Mouse (Mus musculus) gastrocnemius, postnatal 25 days (tissue): ENCODE measurements around the gene Cyp4f13. TPM values are rescaled to one million over a fixed set of nuclear protein-coding genes. Genes with fewer than 3 reads are reported as not detected.

Experiments used
- DNase-seq: peaks from one replicate; pipeline ENCODE4 v3.0.0; 2022
- long read RNA-seq, 2 experiments: library from polyadenylated mRNA; stranded (forward); transcript quantifications; one replicate each; pipeline ENCODE4 v2.0.0; 2021
- total RNA-seq, 2 experiments: library from RNA; stranded (reverse); gene quantifications; 1 replicate in 1 of 2; 2 replicates in 1 of 2; pipeline ENCODE4 v1.2.3; 2021

Gene Cyp4f13
- 1 to 10 TPM; 7.8 to 8.2 TPM for total RNA-seq
- long read RNA-seq, experiment 1, partial matches to known transcripts = 1 of 3 reads
- long read RNA-seq, experiment 1, other reads (novel, unspliced or antisense) = 0 of 3 reads
- long read RNA-seq, experiment 2, partial matches to known transcripts = 0 of 1 reads
- long read RNA-seq, experiment 2, other reads (novel, unspliced or antisense) = 1 of 1 reads

- DNase-seq = peak; percentile 97
These were observed at the start of gene Cyp4f13 for GRCm38 (mm10) chr17:32947215-32947914. Cyp4f13 (minus strand) TSS chr17:32947402.

GRCm38 (mm10) chr17:32992699-32993474 lies 45.7 kb upstream of the Cyp4f13 start, which contains the start of gene Zfp952:
Zfp952 (plus strand) TSS chr17:32993129.
- peak; percentile 77 for DNase-seq

- DNase-seq = no peak
These were observed 44.9 kb upstream of the Cyp4f13 start for GRCm38 (mm10) chr17:32991965-32992698.

GRCm38 (mm10) chr17:32986301-32986700 lies 39.1 kb upstream of the Cyp4f13 start:
- DNase-seq = no peak

GRCm38 (mm10) chr17:32981361-32981760 lies 34.2 kb upstream of the Cyp4f13 start:
- no peak for DNase-seq

GRCm38 (mm10) chr17:32965623-32966290 lies 18.6 kb upstream of the Cyp4f13 start, which contains the start of gene Zfp472:
Zfp472 (plus strand) TSS chr17:32965814.
- DNase-seq = peak; percentile 88

GRCm38 (mm10) chr17:32965253-32965622 lies 18.0 kb upstream of the Cyp4f13 start:
- DNase-seq = no peak

- DNase-seq = peak; percentile 51
These were observed 4.2 kb upstream of the Cyp4f13 start for GRCm38 (mm10) chr17:32951441-32951840.

GRCm38 (mm10) chr17:32951006-32951405 lies 3.8 kb upstream of the Cyp4f13 start:
- no peak for DNase-seq

GRCm38 (mm10) chr17:32950136-32950535 lies 2.9 kb upstream of the Cyp4f13 start:
- DNase-seq = no peak

- no peak for DNase-seq
These were observed 486 bp downstream of the Cyp4f13 start for GRCm38 (mm10) chr17:32946716-32947115.

- no peak for DNase-seq
These were observed 2.7 kb downstream of the Cyp4f13 start for GRCm38 (mm10) chr17:32944402-32945035.

- DNase-seq = no peak
These were observed 3.5 kb downstream of the Cyp4f13 start for GRCm38 (mm10) chr17:32943661-32944060.

GRCm38 (mm10) chr17:32939831-32940230 lies 7.4 kb downstream of the Cyp4f13 start:
- DNase-seq = no peak

- no peak for DNase-seq
These were observed 19.4 kb downstream of the Cyp4f13 start for GRCm38 (mm10) chr17:32927803-32928202.

GRCm38 (mm10) chr17:32924658-32925312 lies 22.4 kb downstream of the Cyp4f13 start:
- DNase-seq = peak; percentile 69

- DNase-seq = no peak
These were observed 23.5 kb downstream of the Cyp4f13 start for GRCm38 (mm10) chr17:32923681-32924080.

- DNase-seq = no peak
These were observed 28.1 kb downstream of the Cyp4f13 start for GRCm38 (mm10) chr17:32919123-32919522.

- peak; percentile 25 for DNase-seq
These were observed 30.1 kb downstream of the Cyp4f13 start, which contains the start of gene Cyp4f14 for GRCm38 (mm10) chr17:32917131-32917530. Cyp4f14 (minus strand) TSS chr17:32917342.

- DNase-seq = no peak
These were observed 31.1 kb downstream of the Cyp4f13 start for GRCm38 (mm10) chr17:32916075-32916474.
